Mouse (Mus musculus): ENCODE measurements around the gene Hdac9.

GRCm38 (mm10) chr12:34092953-34093352, 823.9 kb downstream of the Hdac9 start:
- TF ChIP-seq USF1 (IDR thresholded peaks at IDR 0.05; ENCODE audit: low read depth) (no peak), CTCF (IDR thresholded peaks at IDR 0.05; ENCODE audit: control insufficient read depth, insufficient read depth, insufficient read length) (no peak), MYOD1 (IDR thresholded peaks at IDR 0.05; ENCODE audit: control insufficient read depth, insufficient read length, low read depth) (no peak), MYOG (IDR thresholded peaks at IDR 0.05; ENCODE audit: control insufficient read depth, extremely low read depth, insufficient read length) (no peak), MAX (IDR thresholded peaks at IDR 0.05) (no peak)

All from C2C12 (cell line).